Mouse (Mus musculus) limb, embryonic 13.5 days (tissue): Measurements from ENCODE around the gene Ctnna3. TPM values are rescaled to one million over a fixed set of nuclear protein-coding genes. Genes with fewer than 3 reads are reported as not detected.

Experiments
- ATAC-seq: fragments of 200-750 bp; cut with Nextera tagmentation; 2 replicates; pipeline ENCODE4 v1.8.0; 2017; ENCODE audit warnings: low read depth, moderate number of reproducible peaks, moderate TSS enrichment; ENCODE audit not compliant: low FRiP score
- H3K27ac ChIP-seq: fragments of 300-500 bp; sonication (generic); 2 replicates; pipeline ENCODE4 v1.5.1; 2015; ENCODE audit warnings: inconsistent platforms, mild to moderate bottlenecking, moderate library complexity
- H3K27me3 ChIP-seq: fragments of 300-500 bp; sonication (generic); 2 replicates; pipeline ENCODE4 v1.6.1; 2015; ENCODE audit warnings: mild to moderate bottlenecking, inconsistent platforms
- H3K36me3 ChIP-seq: fragments of 300-500 bp; sonication (generic); 2 replicates; pipeline ENCODE4 v1.6.1; 2015; ENCODE audit warnings: inconsistent platforms, mild to moderate bottlenecking, moderate library complexity
- H3K4me1 ChIP-seq: fragments of 300-500 bp; sonication (generic); 2 replicates; pipeline ENCODE4 v1.6.1; 2015; ENCODE audit warnings: inconsistent platforms
- H3K4me2 ChIP-seq: fragments of 300-500 bp; sonication (generic); replicated peaks from 2 replicates; pipeline ENCODE4 v1.6.1; 2015; ENCODE audit warnings: inconsistent platforms, mild to moderate bottlenecking, moderate library complexity
- H3K4me3 ChIP-seq: fragments of 300-500 bp; sonication (generic); 2 replicates; pipeline ENCODE4 v1.5.1; 2015; ENCODE audit warnings: moderate library complexity, mild to moderate bottlenecking, inconsistent platforms
- H3K9ac ChIP-seq: fragments of 300-500 bp; sonication (generic); 2 replicates; pipeline ENCODE4 v1.6.1; 2015; ENCODE audit warnings: mild to moderate bottlenecking, inconsistent platforms
- H3K9me3 ChIP-seq: fragments of 300-500 bp; sonication (generic); 2 replicates; pipeline ENCODE4 v1.6.1; 2016; ENCODE audit warnings: inconsistent platforms
- WGBS: fragments of 180-500 bp; shearing (Covaris S2); methylation state at CpG from one replicate; pipeline ENCODE4 v1.1.7; 2015; 5-methylcytosine and 5-hydroxymethylcytosine counted together
- polyA plus RNA-seq: library from polyadenylated mRNA; unstranded; fragments of >200 nt; fragmentation: Nextera tagmentation; extraction: Ambion mirVana; gene quantifications from 2 replicates; pipeline ENCODE4 v1.2.1, GENCODE M21; 2015

Gene Ctnna3
- polyA plus RNA-seq, 1 experiment from 2014 or later = 0.75 TPM

- Histone ChIP-seq H3K4me2 (no peak overlapping the region), H3K9me3 (no peaks in the 10 kb centered on the region), H3K27me3 (no peaks in the 10 kb centered on the region), H3K36me3 (no peaks in the 10 kb centered on the region), H3K9ac (no peak overlapping the region), H3K4me3 (no peak overlapping the region), H3K4me1 (no peaks in the 10 kb centered on the region), H3K27ac (no peak overlapping the region)
- WGBS = 76% methylated on average over 8 of the region's 8 CpGs
- no peak for ATAC-seq
These were observed 136.8 kb downstream of the Ctnna3 start for GRCm38 (mm10) chr10:63566691-63567090.

DNA sequence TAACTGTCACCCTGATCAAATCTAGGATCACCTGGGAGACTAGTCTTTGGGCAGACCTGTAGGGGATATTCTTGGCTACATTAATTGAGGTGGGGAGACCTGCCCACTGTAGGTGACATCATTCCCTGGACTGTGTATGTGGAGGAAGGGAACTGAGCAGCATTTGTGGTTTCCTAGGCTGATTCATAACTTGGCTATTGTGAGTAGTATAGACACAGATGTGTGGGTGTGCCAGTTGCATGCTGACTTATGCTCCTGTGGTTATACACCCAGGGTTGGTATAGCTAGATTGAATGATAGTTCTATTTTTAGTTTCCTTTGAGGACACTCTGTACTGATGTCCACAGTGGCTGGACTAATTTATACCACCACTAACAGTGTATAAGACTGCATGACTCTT, 141.7 kb downstream of the Ctnna3 start:
- no peak overlapping the region for H3K27ac ChIP-seq
- no peaks in the 10 kb centered on the region for H3K4me1 ChIP-seq
- H3K9me3 ChIP-seq = no peaks in the 10 kb centered on the region
- no peak overlapping the region for H3K9ac ChIP-seq
- no peaks in the 10 kb centered on the region for H3K27me3 ChIP-seq
- H3K4me2 ChIP-seq = no peak overlapping the region
- no peak overlapping the region for H3K4me3 ChIP-seq
- ATAC-seq = no peak
- H3K36me3 ChIP-seq = no peaks in the 10 kb centered on the region

DNA sequence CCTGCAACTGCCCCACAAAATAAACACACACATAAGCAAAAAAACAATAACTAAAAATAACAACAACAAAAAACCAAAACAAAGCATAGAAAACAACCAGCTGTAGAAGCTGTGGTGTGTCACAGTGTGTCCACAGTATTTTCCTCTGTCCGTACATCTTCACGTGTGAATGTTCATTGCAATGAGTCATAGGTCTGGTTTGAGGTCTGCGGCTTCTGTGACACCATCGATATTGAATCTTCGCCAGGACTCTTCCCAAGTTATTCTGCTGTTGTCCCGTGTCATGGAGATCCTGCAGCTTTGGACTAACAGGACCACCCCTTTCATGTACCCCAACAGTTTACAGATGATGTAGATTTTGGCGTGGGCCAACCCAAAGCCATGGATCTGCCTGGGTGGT, 143.0 kb downstream of the Ctnna3 start:
- no peak overlapping the region for H3K9ac ChIP-seq
- H3K27me3 ChIP-seq = no peaks in the 10 kb centered on the region
- 89% methylated on average over 7 of the region's 7 CpGs for WGBS
- no peaks in the 10 kb centered on the region for H3K4me1 ChIP-seq
- H3K4me2 ChIP-seq = no peak overlapping the region
- H3K36me3 ChIP-seq = no peaks in the 10 kb centered on the region
- no peaks in the 10 kb centered on the region for H3K9me3 ChIP-seq
- no peak for ATAC-seq
- H3K4me3 ChIP-seq = no peak overlapping the region
- no peak overlapping the region for H3K27ac ChIP-seq

GRCm38 (mm10) chr10:63574100-63574609, 144.3 kb downstream of the Ctnna3 start:
- Histone ChIP-seq H3K9ac (no peak overlapping the region), H3K9me3 (no peaks in the 10 kb centered on the region), H3K27me3 (no peaks in the 10 kb centered on the region), H3K27ac (no peak overlapping the region), H3K4me3 (no peak overlapping the region), H3K36me3 (no peaks in the 10 kb centered on the region), H3K4me2 (no peak overlapping the region), H3K4me1 (no peaks in the 10 kb centered on the region)
- WGBS = 80% methylated on average over 7 of the region's 7 CpGs
- no peak for ATAC-seq

DNA sequence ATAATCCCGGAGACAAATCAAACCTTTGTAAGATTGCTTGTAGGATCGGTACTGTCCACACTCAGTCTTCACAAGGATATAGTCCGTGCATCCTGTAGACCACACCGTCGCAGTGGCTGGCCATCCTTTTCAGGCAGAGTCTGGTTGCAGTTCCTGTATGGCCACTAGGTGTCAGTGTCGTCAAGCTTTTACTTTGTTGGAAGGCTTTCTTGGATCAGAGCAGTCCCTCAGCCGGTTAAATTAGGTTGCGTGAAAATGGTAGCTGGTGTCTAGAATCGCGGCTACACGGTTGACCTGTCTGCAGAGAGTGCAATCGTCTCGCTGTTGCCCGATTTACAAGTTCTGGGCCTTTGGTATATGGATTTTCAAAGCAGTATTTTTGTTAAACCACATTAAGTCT, 152.7 kb downstream of the Ctnna3 start:
- WGBS = 13% methylated on average over 14 of the region's 14 CpGs

DNA sequence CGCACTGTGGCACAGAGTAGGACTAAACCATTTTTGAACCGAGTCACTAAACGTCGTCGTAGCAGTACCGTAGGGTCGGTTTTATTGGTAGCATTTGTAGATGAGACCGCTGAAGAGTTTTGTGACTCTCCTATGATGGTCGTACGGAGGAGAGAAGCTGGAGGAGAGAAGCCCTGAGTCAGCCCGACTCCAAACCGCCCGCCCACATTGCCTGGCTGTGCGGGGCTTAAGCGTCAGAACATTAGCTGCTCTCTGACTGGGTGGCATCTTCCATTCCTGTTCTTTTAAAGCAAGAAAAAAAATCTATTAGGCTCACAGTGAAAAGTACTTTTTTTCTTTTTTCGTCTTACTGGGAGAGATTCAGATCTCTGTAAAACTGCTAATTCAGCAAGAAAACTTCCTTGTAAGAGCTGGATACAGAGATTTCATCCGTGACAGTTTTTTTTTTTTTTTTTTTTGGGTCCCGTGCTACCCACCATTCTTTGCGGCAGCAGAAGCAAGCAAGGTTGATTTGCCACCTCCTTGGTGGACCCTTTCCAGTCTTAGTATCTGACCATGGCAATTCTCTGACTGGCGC, 154.0 kb downstream of the Ctnna3 start:
- WGBS = 60% methylated on average over 20 of the region's 20 CpGs
- peak overlapping the region; percentile 41 for H3K4me2 ChIP-seq
- H3K4me1 ChIP-seq = no peaks in the 10 kb centered on the region
- no peaks in the 10 kb centered on the region; the same call in 1 of the 2 replicates for H3K9me3 ChIP-seq
- H3K27me3 ChIP-seq = peaks cover 31% of the 10 kb centered on the region
- no peak for ATAC-seq
- H3K27ac ChIP-seq = no peak overlapping the region
- no peaks in the 10 kb centered on the region for H3K36me3 ChIP-seq
- no peak overlapping the region for H3K4me3 ChIP-seq
- H3K9ac ChIP-seq = no peak overlapping the region

More for the DNA sequence above, 152.7 kb downstream of the Ctnna3 start:
- Histone ChIP-seq H3K4me1 (no peaks in the 10 kb centered on the region), H3K4me3 (no peak overlapping the region), H3K27ac (no peak overlapping the region), H3K9ac (no peak overlapping the region), H3K4me2 (0 out of 2 replicates have a peak overlapping the region, but pooled peaks have one; percentile 25), H3K36me3 (no peaks in the 10 kb centered on the region), H3K27me3 (peaks cover 29% of the 10 kb centered on the region), H3K9me3 (no peaks in the 10 kb centered on the region; the same call in 1 of the 2 replicates)
- ATAC-seq = peak; percentile 72; the same call in 1 of the 2 replicates

DNA sequence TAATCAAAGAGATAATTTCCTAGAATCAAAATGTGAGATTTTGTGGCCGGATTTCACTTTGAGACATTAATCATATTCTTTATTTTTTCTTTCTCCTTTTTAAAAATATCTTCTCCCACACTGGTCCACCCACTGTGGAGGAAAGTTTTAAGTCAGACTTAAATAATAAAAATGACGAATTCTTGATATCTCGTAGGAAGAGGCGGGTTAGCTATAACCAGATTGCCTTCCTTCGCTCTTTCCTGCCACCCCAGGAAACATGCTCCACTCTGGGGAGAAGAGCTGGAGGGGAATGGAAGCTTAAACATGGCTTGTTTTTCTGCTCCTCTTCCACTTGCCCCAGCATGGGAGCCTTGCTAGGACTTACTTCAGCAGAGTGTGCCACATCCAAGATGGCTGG, 169.5 kb downstream of the Ctnna3 start:
- no peak overlapping the region for H3K4me2 ChIP-seq
- H3K27me3 ChIP-seq = no peaks in the 10 kb centered on the region
- 82% methylated on average over 5 of the region's 5 CpGs for WGBS

DNA sequence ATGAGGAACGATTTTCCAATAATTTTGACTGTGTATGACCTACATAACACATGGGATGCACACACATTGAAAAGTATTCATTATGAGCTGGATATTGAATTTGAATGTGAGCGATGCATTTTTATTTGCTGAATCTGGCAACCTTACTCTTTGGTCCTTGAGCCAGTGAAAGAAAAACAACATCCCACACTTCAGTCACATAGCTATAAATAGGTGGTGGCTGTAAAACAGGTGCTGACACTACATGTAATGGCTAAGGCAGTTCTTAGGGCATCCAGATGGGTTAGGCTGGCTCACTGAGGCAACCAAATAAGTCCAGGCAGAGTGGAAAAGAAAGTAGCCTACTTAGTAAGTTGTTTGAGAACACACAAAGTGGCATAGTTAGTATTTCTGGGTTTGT, 171.3 kb downstream of the Ctnna3 start:
- no peak for ATAC-seq
- Histone ChIP-seq H3K27ac (no peak overlapping the region), H3K4me3 (no peak overlapping the region), H3K36me3 (no peaks in the 10 kb centered on the region), H3K9me3 (peaks cover 4% of the 10 kb centered on the region), H3K9ac (no peak overlapping the region), H3K4me2 (no peak overlapping the region), H3K4me1 (no peaks in the 10 kb centered on the region), H3K27me3 (no peaks in the 10 kb centered on the region)
- WGBS = 82% methylated on average over 2 of the region's 2 CpGs

More for the DNA sequence above, 169.5 kb downstream of the Ctnna3 start:
- no peak for ATAC-seq
- H3K9me3 ChIP-seq = no peaks in the 10 kb centered on the region
- H3K9ac ChIP-seq = no peak overlapping the region
- H3K4me3 ChIP-seq = no peak overlapping the region
- H3K36me3 ChIP-seq = no peaks in the 10 kb centered on the region
- no peaks in the 10 kb centered on the region for H3K4me1 ChIP-seq
- no peak overlapping the region for H3K27ac ChIP-seq

DNA sequence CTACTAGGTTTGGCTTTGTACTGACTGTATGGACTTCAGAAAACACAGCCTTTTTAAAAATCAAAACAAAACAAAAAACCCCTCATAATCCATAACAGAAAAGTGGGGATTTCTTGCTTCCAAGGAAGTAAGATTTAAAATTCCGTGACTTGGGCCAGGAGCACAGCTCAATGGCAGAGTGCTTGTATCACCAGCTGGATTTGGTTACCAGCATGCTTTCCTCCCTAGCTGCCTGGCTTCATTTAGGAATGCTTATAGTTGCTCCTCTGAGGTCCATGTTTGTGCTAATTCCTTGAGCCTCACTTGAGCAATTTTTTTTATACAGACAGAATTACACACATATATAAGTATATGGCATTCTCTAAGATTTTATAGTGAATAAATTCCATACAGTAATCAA, 198.6 kb downstream of the Ctnna3 start:
- H3K9me3 ChIP-seq = no peaks in the 10 kb centered on the region
- H3K27me3 ChIP-seq = no peaks in the 10 kb centered on the region
- H3K4me1 ChIP-seq = no peaks in the 10 kb centered on the region
- ATAC-seq = no peak
- H3K9ac ChIP-seq = no peak overlapping the region
- no peak overlapping the region for H3K4me3 ChIP-seq
- no peak overlapping the region for H3K27ac ChIP-seq
- WGBS = 16% methylated on average over 1 of the region's 1 CpGs
- no peak overlapping the region for H3K4me2 ChIP-seq
- H3K36me3 ChIP-seq = no peaks in the 10 kb centered on the region

DNA sequence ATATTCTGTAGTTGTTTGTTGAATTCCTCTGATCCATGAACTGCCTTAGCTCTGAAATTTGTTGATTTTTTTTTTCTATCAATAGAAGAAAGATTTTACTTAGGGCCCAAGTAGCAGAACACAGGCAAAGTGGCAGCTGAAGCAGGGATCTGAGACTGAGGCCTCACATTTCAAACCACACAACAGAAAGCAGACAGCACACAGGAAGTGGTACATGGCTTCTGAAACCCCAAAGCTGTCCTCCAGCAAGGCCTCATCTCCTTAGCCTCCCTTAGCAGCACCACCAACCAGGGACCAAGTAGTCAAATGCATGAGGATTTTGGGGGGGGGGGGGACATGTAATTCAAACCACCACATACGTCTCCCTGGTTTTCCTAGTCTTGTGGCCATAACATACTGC, 204.0 kb downstream of the Ctnna3 start:
- ATAC-seq = no peak
- 85% methylated on average over 1 of the region's 1 CpGs for WGBS
- no peak overlapping the region for H3K4me2 ChIP-seq

GRCm38 (mm10) chr10:63637987-63638386, 208.1 kb downstream of the Ctnna3 start:
- Histone ChIP-seq H3K27ac (no peak overlapping the region), H3K4me3 (no peak overlapping the region), H3K4me1 (no peaks in the 10 kb centered on the region), H3K9ac (no peak overlapping the region), H3K9me3 (no peaks in the 10 kb centered on the region), H3K27me3 (no peaks in the 10 kb centered on the region), H3K36me3 (no peaks in the 10 kb centered on the region), H3K4me2 (no peak overlapping the region)
- WGBS = 82% methylated on average over 5 of the region's 5 CpGs
- ATAC-seq = no peak

More for the DNA sequence above, 204.0 kb downstream of the Ctnna3 start:
- H3K27me3 ChIP-seq = no peaks in the 10 kb centered on the region
- H3K9ac ChIP-seq = no peak overlapping the region
- no peak overlapping the region for H3K4me3 ChIP-seq
- no peaks in the 10 kb centered on the region for H3K9me3 ChIP-seq
- H3K4me1 ChIP-seq = no peaks in the 10 kb centered on the region
- no peaks in the 10 kb centered on the region for H3K36me3 ChIP-seq
- H3K27ac ChIP-seq = no peak overlapping the region

GRCm38 (mm10) chr10:63647300-63647699, 217.4 kb downstream of the Ctnna3 start:
- H3K9me3 ChIP-seq = no peaks in the 10 kb centered on the region
- no peak overlapping the region for H3K9ac ChIP-seq
- no peak overlapping the region for H3K4me3 ChIP-seq
- no peak for ATAC-seq
- no peak overlapping the region for H3K4me2 ChIP-seq
- H3K27ac ChIP-seq = no peak overlapping the region
- H3K27me3 ChIP-seq = no peaks in the 10 kb centered on the region
- 43% methylated on average over 3 of the region's 3 CpGs for WGBS
- no peaks in the 10 kb centered on the region for H3K36me3 ChIP-seq
- H3K4me1 ChIP-seq = no peaks in the 10 kb centered on the region

- H3K27ac ChIP-seq = no peak overlapping the region
- no peaks in the 10 kb centered on the region for H3K27me3 ChIP-seq
- H3K36me3 ChIP-seq = no peaks in the 10 kb centered on the region
- H3K9me3 ChIP-seq = no peaks in the 10 kb centered on the region
- no peak overlapping the region for H3K9ac ChIP-seq
- WGBS = 82% methylated on average over 3 of the region's 3 CpGs
- H3K4me2 ChIP-seq = no peak overlapping the region
- no peaks in the 10 kb centered on the region for H3K4me1 ChIP-seq
- H3K4me3 ChIP-seq = no peak overlapping the region
- no peak for ATAC-seq
These were observed 220.4 kb downstream of the Ctnna3 start for GRCm38 (mm10) chr10:63650307-63650706.
